Mouse (Mus musculus): ENCODE results near the gene Bmp8a.

DNA sequence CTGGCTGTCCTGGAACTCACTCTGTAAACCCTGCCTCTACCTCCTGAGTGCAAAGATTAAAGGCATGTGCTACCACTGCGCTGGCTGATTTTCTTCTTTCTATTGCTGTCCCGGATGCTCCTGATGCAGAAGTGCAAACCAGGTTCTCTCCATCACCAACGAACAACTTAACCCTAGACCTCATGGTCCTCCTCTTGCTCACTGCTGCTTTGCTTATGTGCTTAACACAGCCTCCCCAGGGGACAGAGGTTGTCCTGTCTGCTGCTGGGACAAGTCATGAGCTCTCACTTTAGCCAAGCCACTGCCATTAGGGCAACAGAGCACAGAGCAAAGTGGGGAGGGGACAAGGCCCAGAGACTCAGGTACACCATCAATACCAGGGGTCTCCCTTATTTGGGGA, 28.6 kb downstream of the Bmp8a start:
- TF ChIP-seq MAX (IDR thresholded peaks at IDR 0.05): no peak
- no peak for TF ChIP-seq CTCF (IDR thresholded peaks at IDR 0.05; ENCODE audit: control insufficient read depth, insufficient read depth, insufficient read length)
- TF ChIP-seq FOSL1 (IDR thresholded peaks at IDR 0.05; ENCODE audit: insufficient read depth, low read length, poor library complexity, severe bottlenecking): no peak
- no peak for TF ChIP-seq MYOG (IDR thresholded peaks at IDR 0.05; ENCODE audit: control insufficient read depth, extremely low read depth, insufficient read length)
- no peak for TF ChIP-seq USF1 (IDR thresholded peaks at IDR 0.05; ENCODE audit: low read depth)
- no peak for TF ChIP-seq MYOD1 (IDR thresholded peaks at IDR 0.05; ENCODE audit: control insufficient read depth, insufficient read length, low read depth)

Data from C2C12 (cell line).